Mouse (Mus musculus) lung, adult 2 months (tissue): ENCODE data around the gene 1700042G07Rik.

Source experiments
- CTCF ChIP-seq: fragments of 200-500 bp; IDR thresholded peaks from 2 replicates; pipeline ENCODE4 v1.5.1; 2011; ENCODE audit warnings: mild to moderate bottlenecking, low read length, control low read depth; ENCODE audit not compliant: insufficient read depth
- POLR2A ChIP-seq: fragments of 200-500 bp; IDR thresholded peaks from 2 replicates; pipeline ENCODE4 v1.6.1; 2011; ENCODE audit warnings: low read depth, mild to moderate bottlenecking, control low read depth, low read length, borderline replicate concordance; ENCODE audit errors: extremely low read depth

- no peak for TF ChIP-seq CTCF
- TF ChIP-seq POLR2A: no peak
Observed at GRCm38 (mm10) chr4:116193583-116194383, 20.6 kb downstream of the 1700042G07Rik start.
